Mouse (Mus musculus) embryonic facial prominence, embryonic 11.5 days (tissue): ENCODE measurements around the gene Eef2kmt. TPM values are rescaled to one million over a fixed set of nuclear protein-coding genes. Genes with fewer than 3 reads are reported as not detected.
A peak's percentile ranks its signal among the peaks of the same experiment; 100 is the strongest.

ENCODE experiments used
- ATAC-seq: fragments of 200-750 bp; cut with Nextera tagmentation; replicated peaks from 2 replicates; pipeline ENCODE4 v1.8.0; 2017; ENCODE audit warnings: low read depth; ENCODE audit not compliant: insufficient number of reproducible peaks, low FRiP score, low TSS enrichment
- DNase-seq: peaks from one replicate; pipeline ENCODE4 v3.0.0-alpha.2; 2015; ENCODE audit warnings: low spot score
- H3K27ac ChIP-seq: fragments of 300-500 bp; sonication (generic); replicated peaks from 2 replicates; pipeline ENCODE4 v1.5.1; 2014; ENCODE audit warnings: mild to moderate bottlenecking, low read depth, low read length, control low read depth
- H3K27me3 ChIP-seq: fragments of 300-500 bp; sonication (generic); 2 replicates; pipeline ENCODE4 v1.6.1; 2014; ENCODE audit warnings: mild to moderate bottlenecking, low read length, moderate library complexity, mixed read lengths; ENCODE audit not compliant: control insufficient read depth, insufficient read depth
- H3K36me3 ChIP-seq: fragments of 300-500 bp; sonication (generic); replicated peaks from 2 replicates; pipeline ENCODE4 v1.6.1; 2014; ENCODE audit warnings: low read depth, mild to moderate bottlenecking, low read length, moderate library complexity, mixed read lengths; ENCODE audit not compliant: control insufficient read depth, insufficient read depth
- H3K4me1 ChIP-seq: fragments of 300-500 bp; sonication (generic); 2 replicates; pipeline ENCODE4 v1.6.1; 2014; ENCODE audit warnings: low read length, mixed read lengths; ENCODE audit not compliant: control insufficient read depth, insufficient read depth
- H3K4me2 ChIP-seq: fragments of 300-500 bp; sonication (generic); 2 replicates; pipeline ENCODE4 v1.6.1; 2014; ENCODE audit warnings: low read depth, mild to moderate bottlenecking, control low read depth, low read length, moderate library complexity
- H3K4me3 ChIP-seq: fragments of 300-500 bp; sonication (generic); 2 replicates; pipeline ENCODE4 v1.5.1; 2014; ENCODE audit warnings: low read depth, low read length, control low read depth
- H3K9ac ChIP-seq: fragments of 300-500 bp; sonication (generic); replicated peaks from 2 replicates; pipeline ENCODE4 v1.6.1; 2014; ENCODE audit warnings: mild to moderate bottlenecking, control low read depth, low read length
- H3K9me3 ChIP-seq: fragments of 300-500 bp; sonication (generic); replicated peaks from 2 replicates; pipeline ENCODE4 v1.6.1; 2016; ENCODE audit warnings: mild to moderate bottlenecking, low read length, inconsistent platforms, mixed read lengths; ENCODE audit not compliant: control insufficient read depth
- WGBS: fragments of 180-500 bp; shearing (Covaris S2); extraction: QIAGEN DNeasy Blood & Tissue Kit; methylation state at CpG from one replicate; pipeline ENCODE4 v1.1.7; 2014; 5-methylcytosine and 5-hydroxymethylcytosine counted together
- polyA plus RNA-seq: library from polyadenylated mRNA; unstranded; fragments of >200 nt; fragmentation: Nextera tagmentation; extraction: Ambion mirVana; gene quantifications from 2 replicates; pipeline ENCODE4 v1.2.1, GENCODE M21; 2014

Eef2kmt gene
- polyA plus RNA-seq, 1 experiment from 2014 or later = 13.3 TPM

DNA sequence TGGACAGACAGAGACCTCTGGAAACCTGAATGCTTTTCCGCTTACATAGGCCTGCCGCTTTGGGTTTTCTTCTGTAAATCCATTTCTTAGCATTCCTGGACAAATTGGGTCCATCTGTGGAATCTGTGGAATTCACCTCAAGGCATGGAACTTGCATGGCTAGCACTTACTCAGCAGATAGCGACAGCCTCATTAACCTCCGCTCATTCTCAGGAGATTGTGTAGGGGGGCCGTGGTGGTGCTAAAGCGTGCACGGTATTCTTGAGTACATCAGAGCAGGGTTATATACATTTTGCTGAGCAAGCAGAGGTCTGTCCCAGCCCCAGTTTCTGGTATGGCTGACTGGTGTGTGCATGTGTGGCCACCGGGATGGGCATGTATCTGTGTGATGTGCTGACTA lies 7.4 kb upstream of the Eef2kmt start:
- no peaks in the 10 kb centered on the region for H3K4me1 ChIP-seq
- H3K4me2 ChIP-seq = no peak overlapping the region
- H3K36me3 ChIP-seq = no peaks in the 10 kb centered on the region
- H3K9ac ChIP-seq = no peak overlapping the region
- H3K4me3 ChIP-seq = no peak overlapping the region
- H3K27me3 ChIP-seq = no peaks in the 10 kb centered on the region
- WGBS = 29% methylated on average over 8 of the region's 8 CpGs
- no peaks in the 10 kb centered on the region for H3K9me3 ChIP-seq
- ATAC-seq (no peak; the same call in 1 of the 2 replicates), DNase-seq (peak; percentile 83)
- H3K27ac ChIP-seq = no peak overlapping the region

DNA sequence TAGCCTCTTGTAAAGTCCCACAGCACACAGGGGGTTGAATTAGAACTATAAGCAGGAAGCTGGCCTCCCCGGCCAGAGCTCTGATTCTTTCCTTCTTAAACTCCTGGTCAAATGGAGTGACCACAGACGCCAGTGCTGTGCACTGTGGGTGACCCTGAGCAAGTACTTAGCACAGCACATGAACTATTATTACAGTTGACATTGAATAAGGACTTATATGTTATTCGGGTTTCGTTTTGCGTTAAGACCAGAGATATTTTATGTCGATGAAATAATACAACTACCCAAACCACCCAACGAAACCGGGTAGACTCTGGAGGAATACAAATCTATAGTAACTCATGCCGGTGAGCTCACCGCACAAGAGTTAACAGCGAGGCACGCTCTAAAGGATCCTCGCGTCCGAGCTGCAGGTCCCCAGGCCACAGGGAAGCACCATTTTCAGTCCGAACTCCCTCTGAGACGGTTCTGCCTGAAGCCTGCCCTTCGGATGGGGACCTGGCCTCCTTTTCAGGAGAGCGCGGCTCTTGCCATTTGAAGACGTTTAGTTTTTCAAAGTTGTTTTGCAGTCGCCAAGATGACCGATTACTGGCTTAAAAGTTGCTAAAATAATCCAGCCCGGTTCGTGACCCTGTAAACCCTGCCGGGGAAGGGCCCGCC lies 572 bp downstream of the Eef2kmt start:
- Histone ChIP-seq H3K27me3 (no peaks in the 10 kb centered on the region), H3K4me1 (no peaks in the 10 kb centered on the region), H3K9me3 (no peaks in the 10 kb centered on the region), H3K4me3 (peak overlapping the region; percentile 52), H3K4me2 (peak overlapping the region; percentile 74), H3K27ac (peak overlapping the region; percentile 44; the same call in 1 of the 2 replicates), H3K9ac (peak overlapping the region; percentile 71), H3K36me3 (no peaks in the 10 kb centered on the region)
- ATAC-seq = no peak
- WGBS = 2% methylated on average over 27 of the region's 27 CpGs
- DNase-seq = peak; percentile 7

DNA sequence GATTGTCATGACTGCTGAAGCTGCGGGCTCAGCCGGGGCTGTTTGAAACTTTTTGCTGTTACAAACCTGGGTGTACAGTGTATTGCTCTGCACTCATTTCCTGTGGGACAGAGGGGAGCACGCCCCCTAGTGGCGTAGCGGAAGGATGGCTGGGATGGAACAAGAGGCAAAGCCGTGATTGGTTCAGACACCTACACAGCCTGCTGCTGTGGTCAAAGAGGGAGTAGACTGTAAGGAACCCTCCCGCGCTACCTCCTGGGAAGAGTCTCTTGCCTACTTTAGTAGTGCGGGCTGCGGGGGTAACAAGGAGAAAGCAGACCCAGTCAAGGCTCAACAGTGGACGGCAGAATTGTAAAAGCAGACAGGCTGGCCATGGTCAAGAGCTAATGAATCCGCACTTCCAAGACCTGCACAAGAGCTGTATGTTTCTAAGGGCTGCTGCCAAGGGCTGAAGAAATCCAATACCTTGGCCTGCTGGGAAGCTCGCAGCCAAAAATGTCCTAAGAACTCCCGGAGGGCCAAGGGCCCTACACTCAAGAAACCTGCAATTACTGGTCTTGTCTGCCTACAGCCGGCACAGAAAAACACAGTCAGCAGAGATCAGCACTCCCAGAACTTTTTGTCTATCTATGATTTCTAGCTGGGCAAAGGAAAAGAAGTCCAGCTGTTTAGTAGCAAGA lies 1.3 kb downstream of the Eef2kmt start:
- H3K27me3 ChIP-seq = no peaks in the 10 kb centered on the region
- WGBS = 4% methylated on average over 15 of the region's 15 CpGs
- DNase-seq (peak; percentile 88), ATAC-seq (peak; percentile 69; the same call in 1 of the 2 replicates)
- peak overlapping the region; percentile 21 for H3K4me3 ChIP-seq
- H3K9ac ChIP-seq = peak overlapping the region; percentile 20; the same call in 1 of the 2 replicates
- H3K4me1 ChIP-seq = no peaks in the 10 kb centered on the region
- 0 out of 2 replicates have a peak overlapping the region, but pooled peaks have one; percentile 6 for H3K27ac ChIP-seq
- no peaks in the 10 kb centered on the region for H3K9me3 ChIP-seq
- no peaks in the 10 kb centered on the region for H3K36me3 ChIP-seq
- peak overlapping the region; percentile 74 for H3K4me2 ChIP-seq

DNA sequence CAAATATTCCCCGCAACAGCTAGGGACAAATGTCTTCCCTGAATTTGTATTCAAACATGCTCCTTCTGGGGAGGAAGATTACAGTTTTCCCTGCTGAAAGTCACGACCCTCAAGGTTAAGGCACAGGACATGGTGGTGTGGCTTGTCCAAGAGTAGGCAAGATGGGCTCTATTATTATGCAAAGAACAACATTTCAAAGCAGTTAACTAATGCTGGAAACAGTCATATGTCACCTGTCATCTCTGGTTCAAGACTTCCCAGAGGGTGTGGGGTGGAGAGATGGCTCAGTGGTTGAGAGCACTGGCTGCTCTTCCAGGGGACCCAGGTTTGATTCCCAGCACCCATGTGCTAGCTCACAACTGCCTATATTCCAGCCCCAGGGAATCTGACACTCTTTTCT lies 3.5 kb downstream of the Eef2kmt start:
- no peaks in the 10 kb centered on the region for H3K9me3 ChIP-seq
- no peaks in the 10 kb centered on the region for H3K36me3 ChIP-seq
- no peaks in the 10 kb centered on the region for H3K4me1 ChIP-seq
- no peak overlapping the region for H3K9ac ChIP-seq
- no peak overlapping the region for H3K27ac ChIP-seq
- WGBS = 87% methylated on average over 2 of the region's 2 CpGs
- no peak overlapping the region for H3K4me3 ChIP-seq
- ATAC-seq (no peak), DNase-seq (no peak)
- H3K27me3 ChIP-seq = no peaks in the 10 kb centered on the region
- H3K4me2 ChIP-seq = no peak overlapping the region

DNA sequence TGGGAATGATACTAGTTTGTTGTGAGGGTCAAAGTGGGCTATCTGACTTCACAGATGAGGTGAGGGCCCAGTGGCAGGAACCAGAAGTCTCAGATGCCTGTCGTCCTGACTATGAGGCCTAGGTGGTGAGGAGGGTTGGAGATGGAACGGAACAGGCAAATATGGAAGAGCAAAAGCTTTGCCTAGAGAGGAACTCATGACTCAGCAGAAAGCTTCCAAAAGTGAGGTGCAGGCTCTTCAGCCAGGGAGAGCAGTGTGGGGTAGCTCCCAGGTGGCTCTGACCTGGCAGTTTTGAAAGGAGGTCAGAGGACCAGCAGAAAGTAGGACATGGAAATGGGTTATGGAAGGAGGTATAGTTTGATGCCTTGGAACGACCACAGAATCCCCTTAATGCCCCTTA lies 4.9 kb downstream of the Eef2kmt start:
- H3K27ac ChIP-seq = no peak overlapping the region
- no peaks in the 10 kb centered on the region for H3K9me3 ChIP-seq
- no peak overlapping the region for H3K9ac ChIP-seq
- no peaks in the 10 kb centered on the region for H3K36me3 ChIP-seq
- no peaks in the 10 kb centered on the region for H3K27me3 ChIP-seq
- H3K4me1 ChIP-seq = no peaks in the 10 kb centered on the region
- ATAC-seq = no peak
- 91% methylated on average over 3 of the region's 3 CpGs for WGBS
- DNase-seq = no peak
- H3K4me3 ChIP-seq = no peak overlapping the region
- H3K4me2 ChIP-seq = no peak overlapping the region

DNA sequence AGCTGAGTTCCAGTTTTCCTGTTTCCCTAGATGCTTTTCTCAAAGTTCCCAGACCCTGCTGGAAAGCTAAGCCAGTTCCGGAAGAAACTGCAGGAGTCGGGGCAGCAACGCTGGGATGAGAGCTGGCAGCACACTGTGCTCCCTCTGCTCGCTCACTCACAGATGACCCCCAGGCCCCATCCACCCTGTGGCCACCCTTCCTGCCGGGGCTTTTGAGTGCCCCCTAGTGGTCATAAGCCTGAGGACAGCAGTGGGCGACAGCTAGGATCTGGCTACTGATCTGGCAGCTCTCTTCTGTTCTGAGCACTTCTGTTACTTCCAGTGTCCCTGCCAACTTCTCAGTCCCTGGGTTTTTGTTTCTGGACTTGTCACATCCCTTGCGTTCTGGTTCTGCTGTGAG lies 11.4 kb downstream of the Eef2kmt start:
- Histone ChIP-seq H3K27ac (no peak overlapping the region), H3K4me2 (no peak overlapping the region), H3K4me3 (no peak overlapping the region), H3K36me3 (no peaks in the 10 kb centered on the region; the same call in 1 of the 2 replicates), H3K27me3 (no peaks in the 10 kb centered on the region), H3K4me1 (no peaks in the 10 kb centered on the region), H3K9me3 (no peaks in the 10 kb centered on the region), H3K9ac (no peak overlapping the region)
- WGBS = 35% methylated on average over 7 of the region's 7 CpGs
- 0 out of 2 replicates have a peak, but pooled peaks have one; percentile 60 for ATAC-seq
- peak; percentile 63 for DNase-seq

DNA sequence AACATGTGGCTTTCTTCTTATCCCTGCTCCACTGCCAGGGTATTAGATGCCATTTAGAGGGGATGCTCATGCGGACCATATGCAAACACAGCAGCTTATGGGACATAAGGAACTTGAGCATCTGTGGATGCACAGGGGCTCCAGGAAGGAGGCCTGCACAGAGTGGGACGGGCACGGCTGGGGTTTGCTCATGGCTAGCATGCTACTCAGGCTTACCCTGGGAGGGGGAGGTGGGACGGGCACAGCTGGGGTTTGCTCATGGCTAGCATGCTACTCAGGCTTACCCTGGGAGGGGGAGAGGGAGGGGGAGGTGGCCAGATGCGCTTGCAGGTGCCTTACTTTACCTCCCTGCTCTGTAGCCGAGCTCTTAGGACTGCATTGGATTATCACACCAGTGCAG lies 12.9 kb downstream of the Eef2kmt start:
- ATAC-seq (no peak), DNase-seq (no peak)
- no peak overlapping the region for H3K4me2 ChIP-seq
- H3K4me3 ChIP-seq = no peak overlapping the region
- WGBS = 91% methylated on average over 6 of the region's 6 CpGs
- no peak overlapping the region for H3K9ac ChIP-seq
- H3K27ac ChIP-seq = no peak overlapping the region
- no peaks in the 10 kb centered on the region; the same call in 1 of the 2 replicates for H3K36me3 ChIP-seq
- no peaks in the 10 kb centered on the region for H3K27me3 ChIP-seq
- no peaks in the 10 kb centered on the region for H3K4me1 ChIP-seq
- H3K9me3 ChIP-seq = no peaks in the 10 kb centered on the region

DNA sequence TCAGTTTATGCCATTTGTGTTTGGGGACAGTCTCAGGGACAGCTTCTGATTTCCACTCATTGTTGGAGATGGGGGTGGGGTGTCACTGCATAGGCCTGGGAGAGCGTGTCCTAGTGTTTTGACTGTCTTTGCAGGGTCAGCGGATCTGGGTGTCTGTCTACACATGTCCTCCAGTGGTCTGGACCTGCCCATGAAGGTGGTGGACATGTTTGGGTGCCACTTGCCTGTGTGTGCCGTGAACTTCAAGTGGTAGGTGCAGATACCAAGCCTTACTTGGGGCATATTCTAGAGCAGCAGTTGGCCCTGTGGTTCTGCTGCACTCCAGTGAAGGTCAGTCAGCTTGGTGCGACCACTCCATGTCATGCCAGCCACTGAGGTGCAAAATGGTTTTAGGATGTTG lies 13.4 kb downstream of the Eef2kmt start:
- DNase-seq (no peak), ATAC-seq (no peak)
- Histone ChIP-seq H3K27ac (no peak overlapping the region), H3K36me3 (no peaks in the 10 kb centered on the region; the same call in 1 of the 2 replicates), H3K9me3 (no peaks in the 10 kb centered on the region), H3K4me3 (no peak overlapping the region), H3K27me3 (no peaks in the 10 kb centered on the region), H3K4me2 (no peak overlapping the region), H3K9ac (no peak overlapping the region), H3K4me1 (no peaks in the 10 kb centered on the region)
- WGBS = 93% methylated on average over 4 of the region's 4 CpGs
